ENCODE assay signal across 22 mouse cellular contexts in the genomic region with DNA sequence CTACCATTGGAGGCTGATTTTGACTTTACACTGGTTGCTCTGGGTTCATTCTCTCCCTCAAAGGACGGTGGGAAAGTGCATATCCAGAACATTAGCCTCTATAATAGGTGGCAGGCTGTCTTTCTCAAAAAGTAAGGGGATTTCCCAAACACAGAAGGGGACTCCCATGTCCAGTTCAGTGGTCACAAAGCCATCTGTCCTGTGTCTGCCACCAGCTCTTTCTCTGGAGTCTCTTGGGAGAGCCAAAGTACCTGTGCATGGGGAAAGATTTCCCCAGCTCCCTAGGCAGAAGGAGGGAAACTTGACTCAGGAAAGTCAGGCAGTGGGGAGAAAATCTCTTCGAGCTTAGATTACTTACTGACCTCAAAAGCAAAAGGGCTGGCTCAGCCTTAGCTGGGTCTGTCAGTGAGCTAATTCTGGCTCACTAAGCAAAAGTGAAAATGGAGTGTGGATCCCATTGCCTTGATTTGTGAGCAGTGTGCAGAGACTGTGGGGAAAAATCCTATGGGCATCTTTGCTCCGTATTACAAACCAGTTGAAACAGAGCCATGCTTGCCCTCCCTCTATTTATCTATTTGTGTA. TPM values are rescaled to one million over a fixed set of nuclear protein-coding genes. Genes with fewer than 3 reads are reported as not detected.
A peak's percentile ranks its signal among the peaks of the same experiment; 100 is the strongest.
DNase-seq lines count a peak whose midpoint lies in the region; ATAC-seq and TF ChIP-seq lines count a peak whose summit lies in the region.
"Had no signal": no experiment of that assay in that cellular context is flagged by ENCODE, and none has a peak within 500 bp of the region (broad histone marks: within the 10 kb centered on the region; RNA-seq: fewer than 3 reads in every experiment).

No protein-coding gene starts in this region.

- no peak overlapping the region for H3K4me3 ChIP-seq in limb, embryonic 12.5 days (replicated peaks)
- no peak overlapping the region for H3K4me3 ChIP-seq in limb, embryonic 10.5 days
- no peak overlapping the region for H3K4me3 ChIP-seq in left cerebral cortex, adult 2 months
- no peak overlapping the region for H3K4me3 ChIP-seq in hindbrain, embryonic 16.5 days (ENCODE audit: low read length)
- H3K4me3 ChIP-seq: embryonic facial prominence, embryonic 15.5 days; erythroblast, embryonic 14.5 days; forebrain, embryonic 10.5 days; heart, embryonic 12.5 days; hindbrain, embryonic 15.5 days had no signal

- no peak for TF ChIP-seq CTCF in left cerebral cortex, adult 2 months (IDR thresholded peaks at IDR 0.05)

- peaks cover 5% of the 10 kb centered on the region for H3K36me3 ChIP-seq in limb, embryonic 12.5 days
- H3K36me3 ChIP-seq in limb, embryonic 10.5 days: peaks cover 11% of the 10 kb centered on the region
- no peaks in the 10 kb centered on the region for H3K36me3 ChIP-seq in hindbrain, embryonic 16.5 days (ENCODE audit: control insufficient read depth, insufficient read depth, low read length)
- H3K36me3 ChIP-seq: embryonic facial prominence, embryonic 15.5 days; hindbrain, embryonic 15.5 days had no signal

- no peak for ATAC-seq in limb, embryonic 12.5 days (ENCODE audit: insufficient number of reproducible peaks, insufficient read depth, low FRiP score, low TSS enrichment, low read depth)
- no peak for ATAC-seq in hindbrain, embryonic 16.5 days
- ATAC-seq: activated CD4-positive, CD25-positive, alpha-beta regulatory T cell, adult 4 months; forebrain, embryonic 14.5 days; inflammation-experienced regulatory T-cells, adult 6 months; intestine, postnatal 0 days; Patski had no signal

- 0 out of 2 replicates have a peak overlapping the region, but pooled peaks have one; percentile 50 for H3K27ac ChIP-seq in limb, embryonic 12.5 days
- no peak overlapping the region for H3K27ac ChIP-seq in limb, embryonic 10.5 days
- H3K27ac ChIP-seq in left cerebral cortex, adult 2 months: no peak overlapping the region
- no peak overlapping the region for H3K27ac ChIP-seq in hindbrain, embryonic 16.5 days (ENCODE audit: low read depth, low read length)
- H3K27ac ChIP-seq: embryonic facial prominence, embryonic 15.5 days; forebrain, embryonic 10.5 days; hindbrain, embryonic 15.5 days had no signal

- peak; percentile 63 for DNase-seq in gastrocnemius, adult 18-20 months (ENCODE audit: low spot score)
- DNase-seq in gastrocnemius, postnatal 10 days: no peak
- DNase-seq in limb, embryonic 10.5 days (ENCODE audit: low spot score): no peak
- peak; percentile 79 for DNase-seq in skeletal muscle tissue, adult 2 months (ENCODE audit: low read depth, low spot score)
- no peak for DNase-seq in left cerebral cortex, adult 2 months (ENCODE audit: extremely low spot score in 1 of 2, low spot score in 2 of 2)
- DNase-seq: adrenal gland, postnatal 14 days; cerebellum, adult 2 months; cerebellum, postnatal 10 days; embryo, embryonic 11 days; heart, postnatal 36 days had no signal

- H3K27me3 ChIP-seq in limb, embryonic 12.5 days: no peaks in the 10 kb centered on the region
- no peaks in the 10 kb centered on the region for H3K27me3 ChIP-seq in limb, embryonic 10.5 days (ENCODE audit: low read depth, poor library complexity, severe bottlenecking)
- H3K27me3 ChIP-seq in hindbrain, embryonic 16.5 days (replicated peaks; ENCODE audit: control insufficient read depth, insufficient read depth, low read length): no peaks in the 10 kb centered on the region
- H3K27me3 ChIP-seq: embryonic facial prominence, embryonic 15.5 days; heart, embryonic 12.5 days; hindbrain, embryonic 15.5 days; Patski had no signal

- intact Hi-C loops in left cerebral cortex, adult 2 months (cut with DNase I): no loop called here

- 67% methylated on average over 3 of the region's 3 CpGs for WGBS in limb, embryonic 12.5 days
- 77% methylated on average over 3 of the region's 3 CpGs for WGBS in limb, embryonic 10.5 days
- WGBS in hindbrain, embryonic 16.5 days: 63% methylated on average over 3 of the region's 3 CpGs

- H3K9me3 ChIP-seq in limb, embryonic 12.5 days: no peaks in the 10 kb centered on the region
- no peaks in the 10 kb centered on the region for H3K9me3 ChIP-seq in limb, embryonic 10.5 days (replicated peaks)
- no peaks in the 10 kb centered on the region for H3K9me3 ChIP-seq in hindbrain, embryonic 16.5 days (ENCODE audit: control insufficient read depth, low read length)
- H3K9me3 ChIP-seq: embryonic facial prominence, embryonic 15.5 days; forebrain, embryonic 10.5 days; hindbrain, embryonic 15.5 days had no signal

- no peak overlapping the region for H3K9ac ChIP-seq in limb, embryonic 12.5 days (replicated peaks)
- no peak overlapping the region for H3K9ac ChIP-seq in hindbrain, embryonic 16.5 days (ENCODE audit: low read depth, low read length)
- H3K9ac ChIP-seq: embryonic facial prominence, embryonic 15.5 days; heart, embryonic 12.5 days; hindbrain, embryonic 15.5 days had no signal

- H3K4me2 ChIP-seq in limb, embryonic 12.5 days: no peak overlapping the region
- no peak overlapping the region for H3K4me2 ChIP-seq in hindbrain, embryonic 16.5 days (ENCODE audit: low read length)
- H3K4me2 ChIP-seq: embryonic facial prominence, embryonic 15.5 days; heart, embryonic 12.5 days; hindbrain, embryonic 15.5 days had no signal

- peaks cover 18% of the 10 kb centered on the region for H3K4me1 ChIP-seq in limb, embryonic 12.5 days (replicated peaks)
- H3K4me1 ChIP-seq in limb, embryonic 10.5 days: peaks cover 29% of the 10 kb centered on the region
- no peaks in the 10 kb centered on the region; the same call in 1 of the 2 replicates for H3K4me1 ChIP-seq in hindbrain, embryonic 16.5 days (ENCODE audit: control insufficient read depth, insufficient read depth, low read depth, low read length)

RNA-seq across cellular contexts. Expression of gene Map2k6, which starts 31.0 kb away (rescaled TPM):
- total RNA-seq in gastrocnemius, adult 18-20 months (2021): 10 to 100 TPM; 39.2 to 49.0 TPM
- 10 to 100 TPM; 25.2 to 31.6 TPM for total RNA-seq in gastrocnemius, postnatal 10 days (2021)
- polyA plus RNA-seq in limb, embryonic 12.5 days (2016; fragmentation: Nextera tagmentation; extraction: Ambion mirVana): 49.2 TPM in 2 replicates
- 46.6 and 49.1 TPM in 2 replicates for polyA plus RNA-seq in limb, embryonic 10.5 days (2016; fragmentation: Nextera tagmentation; extraction: Ambion mirVana)
- 10 to 100 TPM; 23.1 to 25.4 TPM for total RNA-seq in left cerebral cortex, adult 2 months (2021)
- polyA plus RNA-seq in hindbrain, embryonic 16.5 days (2015; fragmentation: Nextera tagmentation; extraction: Ambion mirVana): 24.4 and 26.9 TPM in 2 replicates
- polyA plus RNA-seq: erythroblast, embryonic 14.5 days had no signal

Comparison
In these comparisons a context has a peak if more than half of its experiments do, and no peak if none do; other contexts are left out.
1. DNase-seq: peak in gastrocnemius, adult 18-20 months (single experiment) and skeletal muscle tissue, adult 2 months (single experiment); none in gastrocnemius, postnatal 10 days (single experiment), limb, embryonic 10.5 days (single experiment) and left cerebral cortex, adult 2 months (0 of 2).